Mouse (Mus musculus) kidney, postnatal 0 days (tissue): Measurements from ENCODE around the gene Zbtb25. TPM values are rescaled to one million over a fixed set of nuclear protein-coding genes. Genes with fewer than 3 reads are reported as not detected.
A peak's percentile ranks its signal among the peaks of the same experiment; 100 is the strongest.

Experiments
- ATAC-seq: fragments of 200-750 bp; cut with Nextera tagmentation; replicated peaks from 2 replicates; pipeline ENCODE4 v1.8.0; 2017; ENCODE audit warnings: low read depth, moderate number of reproducible peaks, moderate TSS enrichment, moderate library complexity; ENCODE audit not compliant: low FRiP score
- DNase-seq: peaks from one replicate; pipeline ENCODE4 v3.0.0-alpha.2; 2016; ENCODE audit warnings: low spot score
- H3K27ac ChIP-seq: fragments of 300-500 bp; sonication (generic); 2 replicates; pipeline ENCODE4 v1.5.1; 2014; ENCODE audit warnings: mild to moderate bottlenecking
- H3K27me3 ChIP-seq: fragments of 300-500 bp; sonication (generic); 2 replicates; pipeline ENCODE4 v1.6.1; 2014; ENCODE audit warnings: low read length, mixed read lengths; ENCODE audit not compliant: insufficient read depth
- H3K36me3 ChIP-seq: fragments of 300-500 bp; sonication (generic); 2 replicates; pipeline ENCODE4 v1.6.1; 2014; ENCODE audit warnings: low read length, mixed read lengths; ENCODE audit not compliant: insufficient read depth
- H3K4me1 ChIP-seq: fragments of 300-500 bp; sonication (generic); replicated peaks from 2 replicates; pipeline ENCODE4 v1.6.1; 2014; ENCODE audit warnings: antibody characterized with exemption, low read length, mixed read lengths; ENCODE audit not compliant: insufficient read depth
- H3K4me2 ChIP-seq: fragments of 300-500 bp; sonication (generic); 2 replicates; pipeline ENCODE4 v1.6.1; 2014; ENCODE audit warnings: mild to moderate bottlenecking, low read length, moderate library complexity, mixed read lengths
- H3K4me3 ChIP-seq: fragments of 300-500 bp; sonication (generic); replicated peaks from 2 replicates; pipeline ENCODE4 v1.5.1; 2014; ENCODE audit warnings: low read depth, low read length
- H3K9ac ChIP-seq: fragments of 300-500 bp; sonication (generic); 2 replicates; pipeline ENCODE4 v1.6.1; 2014; ENCODE audit warnings: low read depth, low read length
- H3K9me3 ChIP-seq: fragments of 300-500 bp; sonication (generic); replicated peaks from 2 replicates; pipeline ENCODE4 v1.6.1; 2016; ENCODE audit warnings: low read length, inconsistent platforms, mixed read lengths
- CTCF ChIP-seq: IDR thresholded peaks from 2 replicates; pipeline ENCODE4 v1.5.1; 2016; ENCODE audit warnings: antibody characterized with exemption, low read depth, mild to moderate bottlenecking, moderate library complexity
- WGBS: fragments of 180-500 bp; shearing (Covaris S2); extraction: QIAGEN DNeasy Blood & Tissue Kit; methylation state at CpG from one replicate; pipeline ENCODE4 v1.1.7; 2014; 5-methylcytosine and 5-hydroxymethylcytosine counted together
- polyA plus RNA-seq: library from polyadenylated mRNA; unstranded; fragments of >200 nt; fragmentation: Nextera tagmentation; extraction: Ambion mirVana; gene quantifications from 2 replicates; pipeline ENCODE4 v1.2.1, GENCODE M21; 2015

Zbtb25 gene
- polyA plus RNA-seq, 1 experiment from 2014 or later, result 13.2 TPM

DNA sequence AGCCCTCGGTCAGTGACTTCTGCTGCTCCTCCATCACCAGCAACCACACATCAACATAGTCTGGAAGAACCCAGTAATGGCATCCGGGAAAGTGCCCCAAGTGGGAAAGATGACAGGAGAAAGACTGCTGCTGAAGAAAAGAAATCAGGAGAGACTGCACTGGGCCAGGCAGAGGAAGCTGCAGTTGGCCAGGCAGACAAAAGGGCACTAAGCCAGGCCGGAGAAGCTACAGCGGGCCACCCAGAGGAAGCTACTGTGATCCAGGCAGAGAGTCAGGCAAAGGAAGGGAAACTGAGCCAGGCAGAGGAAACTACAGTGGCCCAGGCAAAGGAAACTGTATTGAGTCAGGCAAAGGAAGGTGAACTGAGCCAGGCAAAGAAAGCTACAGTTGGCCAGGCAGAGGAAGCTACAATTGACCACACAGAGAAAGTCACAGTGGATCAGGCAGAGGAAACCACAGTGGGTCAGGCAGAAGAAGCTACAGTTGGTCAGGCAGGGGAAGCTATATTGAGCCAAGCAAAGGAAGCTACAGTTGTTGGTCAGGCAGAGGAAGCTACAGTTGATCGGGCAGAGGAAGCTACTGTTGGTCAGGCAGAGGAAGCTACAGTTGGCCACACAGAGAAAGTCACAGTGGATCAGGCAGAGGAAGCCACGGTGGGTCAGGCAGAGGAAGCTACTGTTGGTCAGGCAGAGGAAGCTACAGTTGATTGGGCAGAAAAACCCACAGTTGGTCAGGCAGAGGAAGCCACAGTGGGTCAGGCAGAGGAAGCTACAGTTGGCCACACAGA is 40.6 kb downstream of the Zbtb25 start:
- TF ChIP-seq CTCF, result no peak
- Histone ChIP-seq H3K36me3 (no peaks in the 10 kb centered on the region), H3K9ac (no peak overlapping the region), H3K4me1 (peaks cover 4% of the 10 kb centered on the region; the same call in 1 of the 2 replicates), H3K27me3 (no peaks in the 10 kb centered on the region), H3K4me3 (no peak overlapping the region), H3K9me3 (no peaks in the 10 kb centered on the region), H3K4me2 (no peak overlapping the region), H3K27ac (no peak overlapping the region)
- no peak for DNase-seq
- 84% methylated on average over 6 of the region's 6 CpGs for WGBS
- ATAC-seq, result no peak

DNA sequence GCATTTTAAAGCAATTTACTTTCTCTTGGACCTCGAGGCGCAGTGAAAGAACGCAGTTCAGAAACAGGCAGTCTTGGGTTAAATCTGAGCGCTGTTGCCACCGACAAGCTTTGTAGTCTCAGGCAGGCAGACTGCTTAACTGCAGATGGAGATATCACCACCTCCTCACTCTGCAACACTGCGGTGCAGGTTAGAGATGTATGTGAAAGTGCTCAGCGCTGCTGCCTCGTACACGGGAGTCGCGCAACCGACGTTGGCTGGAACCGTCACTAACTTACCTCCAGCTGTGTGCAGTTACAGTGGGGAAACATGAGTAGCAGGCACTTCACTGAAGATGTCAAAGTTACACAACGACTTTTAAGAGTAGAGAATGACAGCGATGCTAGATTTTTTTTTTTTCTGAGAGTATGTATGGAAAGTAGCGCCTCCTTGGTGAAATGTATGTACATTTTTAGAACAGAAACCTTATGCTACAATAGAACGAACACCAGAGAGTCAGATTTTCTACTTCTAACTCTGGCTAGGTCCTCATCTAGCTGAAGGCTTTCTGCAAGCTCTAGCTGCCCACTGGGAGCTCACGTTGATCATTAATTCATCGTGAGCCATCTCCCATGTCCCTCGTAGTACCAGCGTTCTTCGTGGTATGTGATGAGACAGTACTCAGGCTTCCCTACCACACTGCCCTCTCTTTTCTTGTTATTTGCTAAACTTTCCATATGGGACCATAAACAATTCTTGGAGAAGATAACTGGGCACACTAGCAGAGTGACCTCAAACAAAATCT is 42.8 kb downstream of the Zbtb25 start:
- DNase-seq (no peak), ATAC-seq (no peak)
- 84% methylated on average over 23 of the region's 23 CpGs for WGBS
- no peak for TF ChIP-seq CTCF
- no peaks in the 10 kb centered on the region for H3K36me3 ChIP-seq
- H3K27me3 ChIP-seq, result no peaks in the 10 kb centered on the region
- no peak overlapping the region for H3K4me2 ChIP-seq
- peaks cover 4% of the 10 kb centered on the region; the same call in 1 of the 2 replicates for H3K4me1 ChIP-seq
- H3K27ac ChIP-seq, result no peak overlapping the region
- H3K9me3 ChIP-seq, result no peaks in the 10 kb centered on the region
- H3K4me3 ChIP-seq, result no peak overlapping the region
- H3K9ac ChIP-seq, result no peak overlapping the region

GRCm38 (mm10) chr12:76324679-76325431 is 44.5 kb downstream of the Zbtb25 start, which contains the start of gene Akap5:
Gene Akap5 (plus strand): TSS chr12:76324891.
- H3K36me3 ChIP-seq, result 0 out of 2 replicates have a peak, but pooled peaks cover 6% of the 10 kb centered on the region
- no peak within 1 kb of the TSS for H3K27ac ChIP-seq
- H3K9ac ChIP-seq, result peak within 1 kb of the TSS; percentile 52
- ATAC-seq (peak; percentile 91), DNase-seq (peak; percentile 43)
- H3K4me2 ChIP-seq, result peak within 1 kb of the TSS; percentile 99
- peaks cover 4% of the 10 kb centered on the region; the same call in 1 of the 2 replicates for H3K4me1 ChIP-seq
- TF ChIP-seq CTCF, result no peak
- no peaks in the 10 kb centered on the region for H3K9me3 ChIP-seq
- H3K4me3 ChIP-seq, result peak within 1 kb of the TSS; percentile 50
- WGBS, result 3% methylated on average over 53 of the region's 53 CpGs
- H3K27me3 ChIP-seq, result no peaks in the 10 kb centered on the region

DNA sequence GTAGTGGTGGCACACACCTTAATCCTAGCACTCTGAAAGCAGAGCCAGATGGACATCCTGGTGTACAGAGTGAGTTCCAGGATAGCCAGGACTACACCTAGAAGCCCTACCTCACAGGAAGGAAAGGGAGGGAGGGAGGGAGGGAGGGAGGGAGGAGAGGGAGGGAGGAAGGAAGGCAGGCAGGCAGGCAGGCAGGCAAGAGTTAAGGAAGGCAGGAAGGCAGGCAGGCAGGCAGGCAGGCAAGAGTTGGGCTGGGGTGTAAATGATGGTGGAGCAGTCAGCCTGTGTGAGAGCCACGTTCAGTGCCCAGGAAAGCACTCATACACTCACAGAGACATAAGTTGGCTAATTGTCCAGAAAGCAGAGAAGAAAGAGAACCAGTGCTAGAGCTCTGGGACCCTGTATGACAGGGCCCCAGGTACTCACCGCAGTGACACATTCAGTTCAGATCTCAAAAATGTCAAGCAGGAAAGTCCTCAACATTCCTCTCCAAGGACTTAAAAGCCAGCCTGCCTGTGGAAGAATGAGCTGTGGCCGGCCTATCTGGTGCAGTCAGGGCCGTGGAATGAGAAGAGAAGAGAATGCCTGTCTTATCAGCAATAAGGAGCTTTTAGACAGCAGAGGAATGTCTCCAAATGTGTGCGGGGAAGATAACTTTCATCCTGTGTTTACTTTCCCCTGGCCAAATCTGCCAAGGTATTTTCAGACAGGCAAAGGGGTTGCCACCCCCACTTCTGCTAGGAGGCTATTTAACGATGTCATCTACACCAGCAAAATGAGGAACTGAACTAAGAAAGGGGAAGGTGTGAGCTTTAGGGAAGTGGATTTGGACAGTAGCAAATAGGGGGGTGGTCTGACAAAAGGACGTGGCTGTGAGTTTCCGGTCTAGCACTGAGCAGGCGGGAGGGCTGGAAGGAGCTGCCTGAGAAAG is 50.9 kb downstream of the Zbtb25 start:
- Histone ChIP-seq H3K4me2 (no peak overlapping the region), H3K4me1 (no peaks in the 10 kb centered on the region), H3K9ac (no peak overlapping the region), H3K27me3 (no peaks in the 10 kb centered on the region), H3K36me3 (peaks cover 25% of the 10 kb centered on the region), H3K27ac (no peak overlapping the region), H3K4me3 (no peak overlapping the region), H3K9me3 (no peaks in the 10 kb centered on the region)
- WGBS, result 56% methylated on average over 9 of the region's 9 CpGs
- DNase-seq (peak; percentile 7), ATAC-seq (no peak)
- TF ChIP-seq CTCF, result no peak

DNA sequence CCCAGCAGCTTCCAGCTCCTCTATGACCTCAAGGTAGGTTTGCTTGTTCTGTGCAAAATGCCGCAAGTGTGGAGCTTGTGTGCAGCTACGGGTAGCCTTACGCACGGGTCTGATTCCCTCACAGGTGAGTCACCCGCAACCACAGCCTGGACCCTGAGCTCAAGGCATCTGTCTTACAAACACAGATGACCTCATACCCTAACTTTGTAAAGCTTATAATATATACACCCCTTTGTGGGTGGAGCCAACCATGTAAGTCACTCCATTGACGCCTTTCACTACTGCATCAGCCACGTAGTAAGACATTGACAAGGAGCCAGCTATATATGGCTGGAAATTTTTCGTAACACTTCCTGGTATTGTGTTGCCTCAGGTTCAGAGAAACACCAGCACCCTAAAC is 57.5 kb downstream of the Zbtb25 start:
- H3K27me3 ChIP-seq, result no peaks in the 10 kb centered on the region
- no peak overlapping the region for H3K27ac ChIP-seq
- H3K4me1 ChIP-seq, result no peaks in the 10 kb centered on the region
- ATAC-seq, result no peak
- H3K36me3 ChIP-seq, result peaks cover 35% of the 10 kb centered on the region
- DNase-seq, result no peak
- H3K9me3 ChIP-seq, result no peaks in the 10 kb centered on the region
- H3K4me2 ChIP-seq, result no peak overlapping the region
- WGBS, result 87% methylated on average over 8 of the region's 8 CpGs
- no peak for TF ChIP-seq CTCF
- no peak overlapping the region for H3K4me3 ChIP-seq
- no peak overlapping the region for H3K9ac ChIP-seq
